Mouse (Mus musculus) naive thymus-derived CD4-positive, alpha-beta T cell, adult 5 months (primary cell): ENCODE results near the gene Cartpt. TPM values are rescaled to one million over a fixed set of nuclear protein-coding genes. Genes with fewer than 3 reads are reported as not detected.

Source experiments
- polyA plus RNA-seq: library from polyadenylated mRNA; unstranded; fragments of 100-300 nt; shearing (Covaris generic); gene quantifications from one replicate; pipeline ENCODE4 v1.2.1, GENCODE M21; 2017

Cartpt gene
- not detected for polyA plus RNA-seq

GRCm38 (mm10) chr13:99900965-99901364, at the start of gene Cartpt:
Gene Cartpt, minus strand, starts transcription at chr13:99901091.

Other genes with a start within 250 kb of the Cartpt start
- gene Mccc2, start 114.5 kb upstream of the Cartpt start, polyA plus RNA-seq = 14.5 TPM
- gene Bdp1, start 203.0 kb upstream of the Cartpt start, polyA plus RNA-seq = 88.6 TPM
- gene Serf1, start 206.9 kb upstream of the Cartpt start, polyA plus RNA-seq = 3.6 TPM
- 28.2 TPM for gene Smn1, start 223.8 kb upstream of the Cartpt start, polyA plus RNA-seq